Mouse (Mus musculus): Measurements from ENCODE around the gene Sapcd1. TPM values are rescaled to one million over a fixed set of nuclear protein-coding genes. Genes with fewer than 3 reads are reported as not detected.

The Sapcd1 gene
- polyA plus RNA-seq, 1 experiment from 2014 or later: 7.7 TPM

GRCm38 (mm10) chr17:35061299-35061698 lies 33.5 kb upstream of the Sapcd1 start:
- no peak overlapping the region for H3K27ac ChIP-seq (replicated peaks)
- H3K9me3 ChIP-seq (replicated peaks): no peaks in the 10 kb centered on the region
- DNase-seq (ENCODE audit: low spot score): no peak
- H3K27me3 ChIP-seq (ENCODE audit: low read depth, poor library complexity, severe bottlenecking): peaks cover 46% of the 10 kb centered on the region
- peaks cover 56% of the 10 kb centered on the region for H3K36me3 ChIP-seq
- peak overlapping the region; percentile 88 for H3K4me3 ChIP-seq
- WGBS: 88% methylated on average over 8 of the region's 8 CpGs
- peaks cover 59% of the 10 kb centered on the region for H3K4me1 ChIP-seq

GRCm38 (mm10) chr17:35060737-35061297 lies 33.0 kb upstream of the Sapcd1 start:
- Histone ChIP-seq H3K36me3 (peaks cover 61% of the 10 kb centered on the region), H3K27ac (replicated peaks) (peak overlapping the region; percentile 99; the same call in 1 of the 2 replicates), H3K4me1 (peaks cover 56% of the 10 kb centered on the region), H3K4me3 (peak overlapping the region; percentile 88), H3K9me3 (replicated peaks) (no peaks in the 10 kb centered on the region), H3K27me3 (ENCODE audit: low read depth, poor library complexity, severe bottlenecking) (peaks cover 42% of the 10 kb centered on the region)
- WGBS: 62% methylated on average over 22 of the region's 22 CpGs
- DNase-seq (ENCODE audit: low spot score): no peak

- H3K4me3 ChIP-seq: peak overlapping the region; percentile 88
- WGBS: 37% methylated on average over 14 of the region's 14 CpGs
- peak overlapping the region; percentile 99 for H3K27ac ChIP-seq (replicated peaks)
- H3K27me3 ChIP-seq (ENCODE audit: low read depth, poor library complexity, severe bottlenecking): peaks cover 34% of the 10 kb centered on the region
- H3K9me3 ChIP-seq (replicated peaks): no peaks in the 10 kb centered on the region
- H3K4me1 ChIP-seq: peaks cover 48% of the 10 kb centered on the region
- H3K36me3 ChIP-seq: peaks cover 68% of the 10 kb centered on the region
- no peak for DNase-seq (ENCODE audit: low spot score)
Measured at GRCm38 (mm10) chr17:35060071-35060470, 32.3 kb upstream of the Sapcd1 start.

- DNase-seq (ENCODE audit: low spot score): peak; percentile 96
- under 1% methylated on average over 57 of the region's 57 CpGs for WGBS
- Histone ChIP-seq H3K27ac (replicated peaks) (peak within 1 kb of the TSS; percentile 99), H3K27me3 (ENCODE audit: low read depth, poor library complexity, severe bottlenecking) (peaks cover 25% of the 10 kb centered on the region), H3K4me3 (peak within 1 kb of the TSS; percentile 88), H3K9me3 (replicated peaks) (no peaks in the 10 kb centered on the region; the same call in 1 of the 2 replicates), H3K36me3 (peaks cover 77% of the 10 kb centered on the region), H3K4me1 (peaks cover 39% of the 10 kb centered on the region)
Measured at GRCm38 (mm10) chr17:35058911-35059892, 31.4 kb upstream of the Sapcd1 start, which contains the start of gene Ddah2. Gene Ddah2 (plus strand): TSS chr17:35059035.

GRCm38 (mm10) chr17:35058316-35058715 lies 30.5 kb upstream of the Sapcd1 start:
- H3K4me3 ChIP-seq: peak overlapping the region; percentile 88
- no peak for DNase-seq (ENCODE audit: low spot score)
- WGBS: 80% methylated on average over 9 of the region's 9 CpGs
- H3K9me3 ChIP-seq (replicated peaks): no peaks in the 10 kb centered on the region; the same call in 1 of the 2 replicates
- H3K4me1 ChIP-seq: peaks cover 32% of the 10 kb centered on the region
- peaks cover 81% of the 10 kb centered on the region for H3K36me3 ChIP-seq
- peaks cover 17% of the 10 kb centered on the region for H3K27me3 ChIP-seq (ENCODE audit: low read depth, poor library complexity, severe bottlenecking)
- peak overlapping the region; percentile 99 for H3K27ac ChIP-seq (replicated peaks)

GRCm38 (mm10) chr17:35057090-35057489 lies 29.3 kb upstream of the Sapcd1 start:
- Histone ChIP-seq H3K27ac (replicated peaks) (no peak overlapping the region), H3K27me3 (ENCODE audit: low read depth, poor library complexity, severe bottlenecking) (peaks cover 5% of the 10 kb centered on the region; the same call in 1 of the 2 replicates), H3K4me3 (no peak overlapping the region), H3K4me1 (peaks cover 42% of the 10 kb centered on the region), H3K9me3 (replicated peaks) (no peaks in the 10 kb centered on the region; the same call in 1 of the 2 replicates), H3K36me3 (peaks cover 80% of the 10 kb centered on the region)
- WGBS: 86% methylated on average over 3 of the region's 3 CpGs
- DNase-seq (ENCODE audit: low spot score): no peak

- no peaks in the 10 kb centered on the region for H3K27me3 ChIP-seq (ENCODE audit: low read depth, poor library complexity, severe bottlenecking)
- no peaks in the 10 kb centered on the region; the same call in 1 of the 2 replicates for H3K9me3 ChIP-seq (replicated peaks)
- H3K4me3 ChIP-seq: 0 out of 2 replicates have a peak overlapping the region, but pooled peaks have one; percentile 2
- WGBS: 95% methylated on average over 7 of the region's 7 CpGs
- DNase-seq (ENCODE audit: low spot score): no peak
- peaks cover 46% of the 10 kb centered on the region for H3K4me1 ChIP-seq
- no peak overlapping the region for H3K27ac ChIP-seq (replicated peaks)
- peaks cover 69% of the 10 kb centered on the region for H3K36me3 ChIP-seq
Measured at GRCm38 (mm10) chr17:35055691-35056495, 28.1 kb upstream of the Sapcd1 start.

- Histone ChIP-seq H3K36me3 (peaks cover 50% of the 10 kb centered on the region), H3K27me3 (ENCODE audit: low read depth, poor library complexity, severe bottlenecking) (no peaks in the 10 kb centered on the region), H3K9me3 (replicated peaks) (no peaks in the 10 kb centered on the region; the same call in 1 of the 2 replicates), H3K27ac (replicated peaks) (peak overlapping the region; percentile 97), H3K4me3 (peak overlapping the region; percentile 70), H3K4me1 (peaks cover 57% of the 10 kb centered on the region)
- no peak for DNase-seq (ENCODE audit: low spot score)
- WGBS: 85% methylated on average over 12 of the region's 12 CpGs
Measured at GRCm38 (mm10) chr17:35052271-35052798, 24.5 kb upstream of the Sapcd1 start.

- peaks cover 67% of the 10 kb centered on the region for H3K4me1 ChIP-seq
- H3K36me3 ChIP-seq: peaks cover 43% of the 10 kb centered on the region
- under 1% methylated on average over 21 of the region's 21 CpGs for WGBS
- no peaks in the 10 kb centered on the region; the same call in 1 of the 2 replicates for H3K9me3 ChIP-seq (replicated peaks)
- DNase-seq (ENCODE audit: low spot score): peak; percentile 70
- H3K4me3 ChIP-seq: peak overlapping the region; percentile 70
- no peaks in the 10 kb centered on the region for H3K27me3 ChIP-seq (ENCODE audit: low read depth, poor library complexity, severe bottlenecking)
- H3K27ac ChIP-seq (replicated peaks): peak overlapping the region; percentile 97
Measured at GRCm38 (mm10) chr17:35051156-35052086, 23.6 kb upstream of the Sapcd1 start.

GRCm38 (mm10) chr17:35050126-35050750 lies 22.4 kb upstream of the Sapcd1 start:
- Histone ChIP-seq H3K4me1 (peaks cover 78% of the 10 kb centered on the region), H3K4me3 (peak overlapping the region; percentile 70), H3K27me3 (ENCODE audit: low read depth, poor library complexity, severe bottlenecking) (0 out of 2 replicates have a peak, but pooled peaks cover 3% of the 10 kb centered on the region), H3K36me3 (peaks cover 31% of the 10 kb centered on the region), H3K27ac (replicated peaks) (peak overlapping the region; percentile 97), H3K9me3 (replicated peaks) (no peaks in the 10 kb centered on the region; the same call in 1 of the 2 replicates)
- WGBS: under 1% methylated on average over 27 of the region's 27 CpGs
- peak; percentile 77 for DNase-seq (ENCODE audit: low spot score)

Data from midbrain, embryonic 10.5 days (tissue).